Mouse (Mus musculus) layer of hippocampus, postnatal 25 days (tissue): ENCODE measurements at regions not wholly inside any gene's neighbourhood (a gene's known extent, or its start where the extent isn't known, plus 50 kb on each side); places are given as distances from the start of the nearest gene placed in this dataset.

ENCODE experiments used
- DNase-seq, 2 experiments: peaks; one replicate each; pipeline ENCODE4 v3.0.0; 2022; ENCODE audit warnings: mixed read lengths in 2 of 2, low spot score in 1 of 2; ENCODE audit errors: extremely low spot score in 1 of 2

DNA sequence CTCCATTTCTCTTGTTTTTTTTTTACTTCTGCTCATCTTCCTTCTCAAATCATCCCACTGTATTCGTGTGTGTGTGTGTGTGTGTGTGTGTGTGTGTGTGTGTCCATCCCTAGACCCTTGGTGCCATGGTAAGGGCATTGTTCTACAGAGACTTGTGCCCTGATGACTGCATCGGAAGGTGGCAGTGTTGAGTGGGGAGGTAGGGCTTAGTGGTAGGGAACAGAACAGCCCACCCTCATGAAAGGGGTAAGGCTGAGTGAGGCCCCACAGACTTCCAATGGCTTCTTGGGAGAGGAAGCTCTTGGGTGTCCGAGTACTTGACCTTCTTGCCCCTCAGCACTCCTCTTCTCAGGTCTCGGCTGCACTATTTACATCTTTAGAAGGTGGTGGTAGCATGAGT lies 100.3 kb downstream of the Tmco5 start:
- DNase-seq = no peak

DNA sequence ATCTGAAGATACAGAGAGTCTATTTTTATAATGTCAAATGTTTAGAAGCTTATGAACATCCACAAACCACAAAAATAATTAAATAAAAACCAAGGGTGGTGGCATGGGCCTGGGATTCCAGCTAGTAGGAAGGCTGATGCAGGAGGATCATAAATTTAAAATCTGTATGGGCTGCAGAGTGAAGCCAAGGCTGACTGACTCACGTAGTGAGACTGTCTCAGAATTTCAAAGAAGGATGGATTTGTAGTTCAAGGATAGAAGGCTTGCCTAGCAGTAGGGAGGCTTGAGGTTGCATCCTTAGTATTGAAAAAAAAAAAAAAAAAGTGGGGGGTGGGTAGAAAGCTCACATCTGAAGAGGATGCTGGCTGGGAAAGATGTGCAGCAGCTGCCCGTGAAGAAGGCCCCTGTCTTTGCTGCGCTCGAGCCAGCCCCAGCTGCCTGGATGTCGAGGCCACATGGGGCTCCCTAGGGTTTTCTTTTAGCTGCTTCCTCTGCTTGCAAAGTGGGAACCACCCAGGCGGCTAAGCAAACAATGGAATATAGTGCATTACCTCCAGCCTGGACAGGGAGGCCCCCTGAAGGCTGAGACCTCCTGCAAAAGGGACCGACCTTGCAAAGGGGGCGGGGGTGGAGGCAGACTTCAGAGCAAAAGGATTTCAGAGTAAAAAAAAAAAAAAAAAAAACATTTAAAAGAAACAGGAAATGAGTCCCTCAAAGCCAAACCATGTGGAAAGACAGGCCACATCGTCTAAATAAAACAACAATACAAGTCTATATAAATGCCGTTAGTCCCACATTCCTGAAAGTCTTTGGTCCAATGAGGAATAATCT lies 101.3 kb downstream of the Tmco5 start:
- no peak for DNase-seq

DNA sequence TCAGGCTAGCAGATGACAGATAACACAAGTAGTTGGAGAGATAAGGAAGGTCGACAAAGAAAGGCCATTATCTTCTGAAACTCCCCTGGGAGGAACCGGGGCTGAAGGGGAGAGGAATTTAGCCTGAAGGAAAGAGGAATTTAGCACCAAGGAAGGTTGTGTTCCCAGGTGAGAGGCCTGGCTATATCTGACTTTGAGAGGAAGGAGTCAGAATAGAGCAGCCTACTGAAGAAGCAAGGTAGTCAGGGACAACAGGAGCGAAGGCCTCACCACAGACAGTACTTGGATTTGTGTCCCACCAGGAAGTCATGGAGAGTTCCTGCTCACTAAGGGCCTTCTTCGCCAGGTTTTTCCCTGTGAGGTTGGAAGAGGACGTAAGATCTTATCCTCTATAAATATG lies 102.2 kb downstream of the Tmco5 start:
- no peak for DNase-seq

GRCm38 (mm10) chr2:116983351-116983750 lies 104.9 kb downstream of the Tmco5 start:
- DNase-seq = no peak

- DNase-seq = no peak
Measured at GRCm38 (mm10) chr2:116983821-116984351, 105.4 kb downstream of the Tmco5 start.

- no peak for DNase-seq
Measured at GRCm38 (mm10) chr2:116984597-116984996, 106.1 kb downstream of the Tmco5 start.

DNA sequence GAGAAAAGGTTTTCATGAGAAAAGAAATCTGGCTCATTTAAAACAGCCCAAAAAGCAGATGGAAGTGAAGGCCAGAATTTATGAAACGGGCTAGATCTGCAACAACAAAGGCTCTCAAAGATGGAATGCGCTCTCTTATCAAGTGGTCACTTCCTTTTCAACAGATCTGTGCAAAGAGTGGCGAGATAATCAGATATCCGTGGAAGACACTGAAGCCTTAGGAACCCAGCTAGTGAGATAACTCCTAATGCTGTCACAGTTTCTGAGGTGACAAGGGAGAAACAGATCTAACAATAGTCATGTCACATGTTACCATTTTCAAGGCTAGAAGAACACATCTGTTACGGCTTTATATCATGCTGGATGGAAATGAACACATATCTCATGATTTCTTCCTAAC lies 107.1 kb downstream of the Tmco5 start:
- DNase-seq = no peak

DNA sequence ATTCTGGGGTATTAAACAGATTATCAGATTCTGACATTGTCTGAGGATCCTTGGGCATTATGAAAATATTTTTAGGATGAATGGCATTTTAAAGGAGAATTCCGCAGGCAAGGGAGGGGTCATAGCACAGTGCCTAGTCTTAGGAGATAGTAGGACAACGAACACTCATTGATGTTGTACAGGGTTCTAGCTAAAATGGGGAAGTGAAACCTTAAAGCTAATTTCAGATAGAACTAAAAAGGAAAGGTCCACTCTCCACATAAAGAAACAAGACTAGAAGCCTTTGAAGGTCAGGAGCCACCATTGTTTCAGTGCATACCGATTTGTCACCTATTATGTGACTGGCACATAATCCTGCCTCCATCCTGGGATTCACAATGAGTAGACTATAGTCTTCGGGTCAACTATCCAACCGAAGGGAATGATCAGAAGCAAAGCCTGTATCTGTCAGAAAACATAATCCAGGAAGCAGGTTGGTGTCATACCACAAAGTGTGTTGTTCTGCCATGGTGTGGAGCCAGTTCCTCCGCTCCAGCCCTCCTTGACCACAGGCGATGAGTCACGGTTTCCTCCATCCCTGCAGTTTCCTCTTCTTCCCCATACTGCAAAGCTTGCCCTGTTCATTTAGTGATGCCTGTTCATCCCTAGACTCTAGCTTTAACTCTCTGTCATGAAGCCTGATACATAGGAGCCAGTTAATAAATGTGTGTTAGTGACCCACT lies 110.6 kb downstream of the Tmco5 start:
- no peak for DNase-seq

DNA sequence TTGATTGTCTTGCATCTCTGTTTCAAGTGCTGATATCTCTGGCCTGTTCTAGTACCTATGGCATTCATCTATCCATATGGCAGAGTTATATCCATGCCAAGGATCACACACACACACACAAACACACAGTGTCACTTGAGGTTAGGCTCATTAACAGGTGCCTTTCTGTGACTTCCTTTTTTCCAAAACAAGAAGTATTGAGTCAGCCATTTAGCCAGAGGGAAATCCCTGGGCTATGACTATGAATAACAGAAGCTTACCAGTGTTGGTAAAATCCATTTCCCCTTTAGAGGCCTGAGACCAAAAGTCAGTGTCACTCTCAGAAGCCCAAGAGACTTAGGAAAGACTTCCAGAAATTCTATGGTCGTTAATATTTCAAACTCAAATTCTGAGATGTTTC lies 111.6 kb downstream of the Tmco5 start:
- DNase-seq = no peak

DNA sequence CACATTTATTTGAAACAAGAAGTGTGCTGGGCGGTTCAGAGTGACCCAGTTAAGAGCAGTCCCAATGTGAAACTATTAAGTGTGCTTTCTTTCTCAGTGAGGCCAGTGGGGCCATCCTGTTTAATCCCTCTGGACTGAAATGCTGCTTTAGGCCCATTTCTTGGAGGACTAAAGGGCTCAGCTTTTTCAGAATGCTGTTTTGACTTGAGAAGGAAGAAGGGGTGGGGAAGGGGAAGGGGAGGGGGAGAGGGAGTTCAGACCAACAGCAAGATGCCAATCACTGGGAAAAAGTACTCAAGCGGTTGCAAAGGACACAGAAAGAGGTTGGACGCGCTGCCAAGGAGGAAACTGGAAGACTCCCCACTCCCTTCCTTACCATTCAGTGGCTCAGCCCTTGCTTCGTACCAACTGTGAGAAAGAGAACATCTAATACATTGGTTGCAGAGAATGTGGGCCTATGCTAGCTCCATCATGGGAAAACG lies 113.1 kb downstream of the Tmco5 start:
- DNase-seq = no peak

DNA sequence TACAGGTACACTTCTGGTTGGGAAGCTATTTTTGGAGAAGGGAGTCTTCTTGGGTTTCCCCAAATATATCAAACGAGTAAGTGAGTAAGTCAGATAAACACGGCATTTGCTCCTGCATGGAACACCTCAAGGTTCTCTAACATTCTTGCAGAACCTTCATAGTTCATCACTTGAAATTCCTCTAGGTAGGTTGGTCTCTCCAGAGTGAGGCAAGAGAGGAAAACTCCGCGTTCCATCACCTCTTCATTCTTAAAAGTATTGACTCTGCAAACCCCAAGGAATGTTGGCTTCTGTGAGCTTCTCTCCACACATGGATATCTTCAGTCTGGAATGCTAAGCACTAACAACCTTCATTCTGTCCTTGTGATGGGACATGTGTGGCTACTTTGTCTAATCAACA lies 115.2 kb downstream of the Tmco5 start:
- DNase-seq = no peak

GRCm38 (mm10) chr2:116996302-116996701 lies 117.8 kb downstream of the Tmco5 start:
- no peak for DNase-seq

DNA sequence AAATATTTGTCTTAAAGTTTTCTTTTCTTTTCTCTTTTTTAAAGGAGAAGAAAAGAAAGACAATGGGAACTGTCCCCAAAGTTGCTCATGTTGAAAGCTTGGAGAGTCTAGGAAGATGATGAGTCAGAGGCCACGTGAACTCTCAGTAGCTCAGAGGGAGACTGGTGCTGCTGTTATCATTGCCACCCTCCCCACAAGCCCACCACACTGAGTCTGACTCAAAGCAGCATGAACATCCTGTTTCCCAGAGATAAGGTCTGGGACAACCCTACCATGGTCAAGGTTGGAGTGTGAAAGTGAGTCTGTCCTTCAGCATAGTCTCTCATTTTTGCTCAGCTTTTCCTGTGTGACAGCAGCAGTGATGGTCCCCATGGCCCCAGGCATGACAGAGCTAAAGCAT lies 120.3 kb downstream of the Tmco5 start:
- DNase-seq = no peak

- DNase-seq = no peak
Measured at GRCm38 (mm10) chr2:116999592-116999991, 121.1 kb downstream of the Tmco5 start.

- no peak for DNase-seq
Measured at GRCm38 (mm10) chr2:117003976-117004375, 117.2 kb upstream of the Spred1 start.

DNA sequence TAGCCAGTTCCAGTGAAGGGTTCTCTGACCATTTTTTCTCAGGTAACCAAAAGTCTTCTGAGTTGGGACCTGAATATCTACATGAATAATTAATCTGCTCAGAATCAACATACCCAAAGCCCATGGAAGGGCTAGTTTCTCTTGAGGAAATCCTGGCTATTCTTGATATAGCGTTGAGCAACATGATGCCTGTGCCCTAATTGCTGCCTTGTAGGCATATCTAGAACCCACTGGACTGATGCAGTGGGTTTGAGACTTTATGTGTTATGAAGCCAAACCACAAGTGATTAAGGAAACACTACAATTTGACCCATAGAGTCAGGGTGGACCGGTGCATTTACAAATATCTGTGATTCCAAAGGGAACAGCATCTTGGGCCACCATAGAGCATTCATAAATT lies 114.3 kb upstream of the Spred1 start:
- no peak for DNase-seq

GRCm38 (mm10) chr2:117008922-117009321 lies 112.3 kb upstream of the Spred1 start:
- DNase-seq = no peak

DNA sequence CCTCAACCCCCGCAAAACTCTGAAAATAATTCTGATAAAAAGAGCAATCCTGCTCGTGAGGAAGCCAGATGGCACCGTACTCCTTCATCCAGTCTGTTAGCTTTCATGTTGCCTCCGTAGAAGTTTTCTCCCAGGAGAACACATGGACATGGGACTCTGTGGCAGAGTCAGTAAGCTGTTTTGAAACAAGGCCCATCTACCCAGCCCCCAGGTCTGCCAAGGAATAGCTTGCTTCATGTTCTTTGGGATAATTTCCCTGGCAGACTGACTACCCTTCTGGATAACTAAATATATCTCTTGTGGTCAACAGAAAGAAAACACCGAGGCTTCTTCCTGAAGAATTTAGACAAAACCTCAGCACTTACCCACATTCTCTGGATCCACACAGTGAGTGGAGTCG lies 111.2 kb upstream of the Spred1 start:
- no peak for DNase-seq

DNA sequence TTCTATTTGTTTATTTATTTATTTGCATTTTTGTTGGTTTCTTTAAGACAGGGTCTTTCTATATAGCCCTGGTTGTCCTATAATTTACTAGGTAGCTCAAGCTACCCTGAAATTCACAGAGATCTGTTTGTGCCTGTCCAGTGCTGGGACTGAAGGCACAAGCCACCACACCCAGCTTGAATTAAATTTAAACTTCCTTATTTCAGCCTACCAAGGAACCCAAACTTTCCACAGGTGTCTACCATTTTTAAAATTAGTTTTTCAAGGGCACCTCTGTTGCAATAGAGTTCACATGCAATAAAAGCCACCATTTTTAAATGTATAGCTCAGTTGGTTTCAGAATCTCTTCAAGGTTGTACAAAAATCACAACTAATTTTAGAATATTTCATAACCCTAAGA lies 110.2 kb upstream of the Spred1 start:
- DNase-seq = no peak

- DNase-seq = peak in 1 of 2 experiments; percentile 21
Measured at GRCm38 (mm10) chr2:117017921-117018651, 103.1 kb upstream of the Spred1 start.
